Mouse (Mus musculus) lung, embryonic 15.5 days (tissue): Measurements from ENCODE around the gene Ntrk2. TPM values are rescaled to one million over a fixed set of nuclear protein-coding genes. Genes with fewer than 3 reads are reported as not detected.

Source experiments
- ATAC-seq: fragments of 200-750 bp; cut with Nextera tagmentation; 2 replicates; pipeline ENCODE4 v1.8.0; 2017; ENCODE audit warnings: moderate number of reproducible peaks, borderline replicate concordance; ENCODE audit not compliant: low FRiP score, low TSS enrichment; ENCODE audit errors: extremely low read depth
- H3K27ac ChIP-seq: fragments of 300-500 bp; sonication (generic); 2 replicates; pipeline ENCODE4 v1.5.1; 2015; ENCODE audit warnings: moderate library complexity, mild to moderate bottlenecking, inconsistent platforms
- H3K27me3 ChIP-seq: fragments of 300-500 bp; sonication (generic); 2 replicates; pipeline ENCODE4 v1.6.1; 2015; ENCODE audit warnings: inconsistent platforms
- H3K36me3 ChIP-seq: fragments of 300-500 bp; sonication (generic); 2 replicates; pipeline ENCODE4 v1.6.1; 2015; ENCODE audit warnings: inconsistent platforms
- H3K4me1 ChIP-seq: fragments of 300-500 bp; sonication (generic); 2 replicates; pipeline ENCODE4 v1.6.1; 2015; ENCODE audit warnings: inconsistent platforms
- H3K4me2 ChIP-seq: fragments of 300-500 bp; sonication (generic); 2 replicates; pipeline ENCODE4 v1.6.1; 2015; ENCODE audit warnings: inconsistent platforms, mild to moderate bottlenecking, moderate library complexity
- H3K4me3 ChIP-seq: fragments of 300-500 bp; sonication (generic); 2 replicates; pipeline ENCODE4 v1.5.1; 2015; ENCODE audit warnings: mild to moderate bottlenecking, inconsistent platforms
- H3K9ac ChIP-seq: fragments of 300-500 bp; sonication (generic); 2 replicates; pipeline ENCODE4 v1.6.1; 2015; ENCODE audit warnings: inconsistent platforms
- H3K9me3 ChIP-seq: fragments of 300-500 bp; sonication (generic); 2 replicates; pipeline ENCODE4 v1.6.1; 2016; ENCODE audit warnings: inconsistent platforms
- WGBS: fragments of 180-500 bp; shearing (Covaris S2); methylation state at CpG from one replicate; pipeline ENCODE4 v1.1.7; 2015; 5-methylcytosine and 5-hydroxymethylcytosine counted together
- polyA plus RNA-seq: library from polyadenylated mRNA; unstranded; fragments of >200 nt; fragmentation: Nextera tagmentation; extraction: Ambion mirVana; gene quantifications from 2 replicates; pipeline ENCODE4 v1.2.1, GENCODE M21; 2015

The Ntrk2 gene
- polyA plus RNA-seq, 1 experiment from 2014 or later = 3.8 TPM

DNA sequence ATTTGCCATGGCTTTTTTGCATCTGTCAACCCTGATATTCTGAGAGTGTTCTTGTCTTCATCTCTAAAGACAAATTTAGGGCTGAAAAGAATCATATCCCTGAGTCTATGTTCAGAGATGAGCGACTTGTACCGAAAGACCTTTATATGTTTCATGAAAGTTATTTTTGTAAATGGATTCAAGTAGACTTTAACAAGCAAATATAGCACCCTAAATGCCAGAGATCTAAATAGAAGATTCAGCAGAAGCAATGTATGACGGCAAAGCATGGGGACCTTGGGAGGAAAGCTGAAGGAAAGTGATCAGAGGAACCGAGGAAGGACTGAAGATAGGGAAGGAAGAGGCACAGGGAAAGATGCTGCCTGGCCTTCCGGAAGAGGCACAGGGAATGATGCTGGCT is 303.7 kb downstream of the Ntrk2 start:
- Histone ChIP-seq H3K9me3 (0 out of 2 replicates have a peak, but pooled peaks cover 2% of the 10 kb centered on the region), H3K27me3 (no peaks in the 10 kb centered on the region), H3K36me3 (no peaks in the 10 kb centered on the region), H3K9ac (no peak overlapping the region), H3K4me1 (no peaks in the 10 kb centered on the region), H3K4me2 (no peak overlapping the region), H3K27ac (no peak overlapping the region), H3K4me3 (no peak overlapping the region)
- no peak for ATAC-seq
- 86% methylated on average over 5 of the region's 5 CpGs for WGBS

- H3K4me1 ChIP-seq = no peaks in the 10 kb centered on the region
- no peak overlapping the region for H3K4me3 ChIP-seq
- H3K4me2 ChIP-seq = no peak overlapping the region
- no peaks in the 10 kb centered on the region for H3K36me3 ChIP-seq
- WGBS = 85% methylated on average over 1 of the region's 1 CpGs
- no peaks in the 10 kb centered on the region for H3K27me3 ChIP-seq
- ATAC-seq = no peak
- no peak overlapping the region for H3K9ac ChIP-seq
- H3K27ac ChIP-seq = no peak overlapping the region
- 0 out of 2 replicates have a peak, but pooled peaks cover 4% of the 10 kb centered on the region for H3K9me3 ChIP-seq
Observed at GRCm38 (mm10) chr13:59114684-59115083, 308.3 kb downstream of the Ntrk2 start.

DNA sequence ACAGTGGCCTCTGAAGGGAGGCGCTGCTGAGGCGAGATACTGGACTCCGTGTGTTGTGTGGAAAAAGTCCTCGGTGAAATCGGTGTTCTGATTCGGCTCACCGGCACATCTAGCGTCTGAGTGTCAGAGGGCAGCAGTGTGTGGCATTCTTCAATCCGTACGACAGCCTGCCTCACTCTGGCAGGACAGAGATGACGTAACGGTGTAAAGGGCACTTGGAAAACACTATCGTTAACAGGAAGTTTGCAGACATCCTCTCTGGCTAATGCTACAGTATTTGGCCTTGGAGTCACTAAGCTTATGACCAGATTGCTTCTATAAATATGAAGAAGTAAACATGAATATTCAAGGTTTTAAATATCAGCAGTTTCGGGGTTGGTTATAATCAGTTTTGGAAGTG is 309.2 kb downstream of the Ntrk2 start:
- H3K4me1 ChIP-seq = no peaks in the 10 kb centered on the region
- no peaks in the 10 kb centered on the region for H3K36me3 ChIP-seq
- H3K4me2 ChIP-seq = no peak overlapping the region
- no peak overlapping the region for H3K27ac ChIP-seq
- H3K4me3 ChIP-seq = no peak overlapping the region
- no peak overlapping the region for H3K9ac ChIP-seq
- WGBS = 89% methylated on average over 14 of the region's 14 CpGs
- 0 out of 2 replicates have a peak, but pooled peaks cover 4% of the 10 kb centered on the region for H3K9me3 ChIP-seq
- H3K27me3 ChIP-seq = no peaks in the 10 kb centered on the region
- ATAC-seq = no peak

DNA sequence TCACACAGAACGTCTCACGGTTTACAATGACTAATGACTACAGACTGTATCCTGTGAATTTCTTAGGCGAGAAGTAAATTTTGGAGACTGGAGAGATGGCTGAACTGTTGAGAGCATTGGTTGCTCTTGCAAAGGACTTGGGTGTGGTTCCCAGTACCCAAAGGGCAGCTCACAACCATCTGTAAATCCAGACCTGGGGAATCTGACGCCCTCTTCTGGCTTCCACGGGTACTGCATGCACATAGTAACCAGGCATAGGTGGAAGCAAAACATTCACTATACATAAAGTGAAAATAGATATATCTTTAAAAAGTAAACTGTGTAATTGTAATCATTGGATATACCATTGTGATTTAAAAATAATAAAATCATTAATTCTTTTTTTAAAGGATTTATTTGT is 310.9 kb downstream of the Ntrk2 start:
- Histone ChIP-seq H3K4me2 (no peak overlapping the region), H3K4me1 (no peaks in the 10 kb centered on the region), H3K36me3 (no peaks in the 10 kb centered on the region), H3K9me3 (0 out of 2 replicates have a peak, but pooled peaks cover 4% of the 10 kb centered on the region), H3K27me3 (no peaks in the 10 kb centered on the region), H3K4me3 (no peak overlapping the region), H3K27ac (no peak overlapping the region), H3K9ac (no peak overlapping the region)
- WGBS = 81% methylated on average over 5 of the region's 5 CpGs
- no peak for ATAC-seq

GRCm38 (mm10) chr13:59119596-59120394 is 313.4 kb downstream of the Ntrk2 start:
- H3K36me3 ChIP-seq = no peaks in the 10 kb centered on the region
- no peak overlapping the region for H3K9ac ChIP-seq
- WGBS = 52% methylated on average over 10 of the region's 10 CpGs
- H3K4me2 ChIP-seq = no peak overlapping the region
- ATAC-seq = no peak
- no peak overlapping the region for H3K4me3 ChIP-seq
- H3K9me3 ChIP-seq = 0 out of 2 replicates have a peak, but pooled peaks cover 4% of the 10 kb centered on the region
- H3K27ac ChIP-seq = no peak overlapping the region
- no peaks in the 10 kb centered on the region for H3K27me3 ChIP-seq
- H3K4me1 ChIP-seq = no peaks in the 10 kb centered on the region

GRCm38 (mm10) chr13:59143141-59143744 is 336.9 kb downstream of the Ntrk2 start:
- H3K9me3 ChIP-seq = no peaks in the 10 kb centered on the region
- WGBS = 77% methylated on average over 7 of the region's 7 CpGs
- H3K27me3 ChIP-seq = no peaks in the 10 kb centered on the region
- H3K9ac ChIP-seq = no peak overlapping the region
- no peak for ATAC-seq
- no peaks in the 10 kb centered on the region for H3K4me1 ChIP-seq
- H3K4me2 ChIP-seq = no peak overlapping the region
- H3K4me3 ChIP-seq = no peak overlapping the region
- no peak overlapping the region for H3K27ac ChIP-seq
- H3K36me3 ChIP-seq = no peaks in the 10 kb centered on the region

- Histone ChIP-seq H3K36me3 (no peaks in the 10 kb centered on the region), H3K27ac (no peak overlapping the region), H3K4me2 (no peak overlapping the region), H3K9me3 (no peaks in the 10 kb centered on the region), H3K9ac (no peak overlapping the region), H3K27me3 (no peaks in the 10 kb centered on the region), H3K4me3 (no peak overlapping the region), H3K4me1 (no peaks in the 10 kb centered on the region)
- no peak for ATAC-seq
- 61% methylated on average over 11 of the region's 11 CpGs for WGBS
Observed at GRCm38 (mm10) chr13:59144321-59144856, 338.0 kb downstream of the Ntrk2 start.

GRCm38 (mm10) chr13:59145677-59146555 is 339.5 kb downstream of the Ntrk2 start:
- Histone ChIP-seq H3K9ac (no peak overlapping the region), H3K27me3 (no peaks in the 10 kb centered on the region), H3K4me1 (no peaks in the 10 kb centered on the region), H3K36me3 (no peaks in the 10 kb centered on the region), H3K4me3 (no peak overlapping the region), H3K4me2 (no peak overlapping the region), H3K9me3 (no peaks in the 10 kb centered on the region), H3K27ac (no peak overlapping the region)
- ATAC-seq = no peak
- WGBS = 56% methylated on average over 21 of the region's 21 CpGs

DNA sequence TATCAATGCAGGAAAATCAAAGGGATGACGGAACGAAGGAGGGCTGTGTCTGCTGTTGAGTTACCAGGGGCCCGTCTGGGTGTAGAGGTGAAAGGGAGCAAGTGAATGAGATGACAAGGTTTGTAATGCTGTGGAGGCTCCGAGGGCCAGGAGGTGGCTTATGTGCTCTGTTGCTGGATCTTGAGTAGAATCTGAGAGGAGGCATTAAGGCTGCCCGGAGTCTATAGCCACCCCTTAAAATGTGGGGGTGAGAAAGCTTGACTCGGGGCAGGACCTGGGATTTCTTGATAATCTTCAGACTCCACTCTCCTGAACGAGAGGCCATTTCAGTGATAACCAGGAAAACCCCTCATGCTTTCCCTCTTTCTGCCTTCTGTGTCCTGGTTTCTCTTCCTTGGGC is 340.2 kb downstream of the Ntrk2 start:
- H3K27me3 ChIP-seq = no peaks in the 10 kb centered on the region
- no peaks in the 10 kb centered on the region for H3K4me1 ChIP-seq
- no peak for ATAC-seq
- H3K27ac ChIP-seq = no peak overlapping the region
- no peak overlapping the region for H3K4me2 ChIP-seq
- H3K36me3 ChIP-seq = no peaks in the 10 kb centered on the region
- no peak overlapping the region for H3K9ac ChIP-seq
- WGBS = 81% methylated on average over 7 of the region's 7 CpGs
- no peak overlapping the region for H3K4me3 ChIP-seq
- no peaks in the 10 kb centered on the region for H3K9me3 ChIP-seq

- no peak for ATAC-seq
- H3K4me2 ChIP-seq = no peak overlapping the region
- no peaks in the 10 kb centered on the region for H3K4me1 ChIP-seq
- H3K27me3 ChIP-seq = no peaks in the 10 kb centered on the region
- H3K4me3 ChIP-seq = no peak overlapping the region
- no peak overlapping the region for H3K27ac ChIP-seq
- WGBS = 73% methylated on average over 4 of the region's 4 CpGs
- no peak overlapping the region for H3K9ac ChIP-seq
- H3K9me3 ChIP-seq = no peaks in the 10 kb centered on the region
- H3K36me3 ChIP-seq = no peaks in the 10 kb centered on the region
Observed at GRCm38 (mm10) chr13:59147976-59148375, 341.6 kb downstream of the Ntrk2 start.

DNA sequence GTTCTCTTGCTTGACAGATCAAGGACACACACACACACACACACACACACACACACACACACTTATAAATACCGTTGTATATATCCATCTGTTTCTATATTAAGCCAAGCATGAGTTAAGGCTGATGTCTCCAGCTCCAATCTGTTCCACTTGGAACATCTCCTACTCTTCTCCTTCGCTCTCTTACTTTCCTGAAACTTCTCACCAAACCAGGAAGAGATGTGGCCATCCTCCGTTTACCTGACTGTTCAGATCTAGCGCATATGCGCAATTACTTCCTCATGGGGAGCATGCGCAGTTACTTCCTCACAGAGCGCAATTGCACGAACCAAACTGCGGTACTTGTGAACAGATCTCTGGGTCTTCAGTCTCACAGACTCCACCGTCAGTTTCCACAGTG is 342.4 kb downstream of the Ntrk2 start:
- Histone ChIP-seq H3K36me3 (no peaks in the 10 kb centered on the region), H3K27ac (no peak overlapping the region), H3K4me1 (no peaks in the 10 kb centered on the region), H3K9me3 (no peaks in the 10 kb centered on the region), H3K4me3 (no peak overlapping the region), H3K4me2 (no peak overlapping the region), H3K27me3 (no peaks in the 10 kb centered on the region), H3K9ac (no peak overlapping the region)
- ATAC-seq = no peak
- 80% methylated on average over 10 of the region's 10 CpGs for WGBS
